Mouse (Mus musculus): Measurements from ENCODE around the gene Cd300lg. TPM values are rescaled to one million over a fixed set of nuclear protein-coding genes. Genes with fewer than 3 reads are reported as not detected.

Cd300lg gene
- total RNA-seq, 4 experiments from 2014 or later = 0.15 to 0.18 (median 0.17) TPM; not detected in 1

- DNase-seq (ENCODE audit: low spot score in 2 of 2) = peak; percentile 56 to 70
These were observed 47.9 kb downstream of the Cd300lg start for GRCm38 (mm10) chr11:102089088-102089808.

- no peak for DNase-seq (ENCODE audit: low spot score in 2 of 2)
These were observed 54.4 kb downstream of the Cd300lg start for GRCm38 (mm10) chr11:102095676-102096075.

- no peak for DNase-seq (ENCODE audit: low spot score in 2 of 2)
These were observed 55.1 kb downstream of the Cd300lg start for GRCm38 (mm10) chr11:102096446-102096845.

- DNase-seq (ENCODE audit: low spot score in 2 of 2) = peak; percentile 47 to 64
These were observed 55.6 kb downstream of the Cd300lg start for GRCm38 (mm10) chr11:102096887-102097391.

GRCm38 (mm10) chr11:102101219-102101618 lies 59.9 kb downstream of the Cd300lg start, which contains the start of gene Ppy:
TSS of gene Ppy (minus strand) at chr11:102101319.
- no peak for DNase-seq (ENCODE audit: low spot score in 2 of 2)

- DNase-seq (ENCODE audit: low spot score in 2 of 2) = no peak
These were observed 61.4 kb downstream of the Cd300lg start for GRCm38 (mm10) chr11:102102485-102103258.

Other genes starting within 250 kb of the Cd300lg start
- under 1 TPM; 0.26 to 0.74 (median 0.54) TPM for gene Meox1, start 147.1 kb upstream of the Cd300lg start, total RNA-seq (2022)
- gene Sost, start 74.5 kb upstream of the Cd300lg start, total RNA-seq (2022) = under 1 TPM in 1 of 4 experiments, not detected in 3; 0.19 TPM
- gene Cfap97d1, start 57.2 kb upstream of the Cd300lg start, total RNA-seq (2022) = not detected
- 100 to 1,000 TPM; 194 to 239 (median 216) TPM for gene Dusp3, start 54.5 kb upstream of the Cd300lg start, total RNA-seq (2022)
- 10 to 100 TPM; 73.8 to 85.2 (median 77.1) TPM for gene Mpp3, start 13.0 kb upstream of the Cd300lg start, total RNA-seq (2022)
- gene Mpp2, start 47.0 kb downstream of the Cd300lg start, total RNA-seq (2022) = 100 to 1,000 TPM; 126 to 142 (median 135) TPM
- gene Ppy, start 59.8 kb downstream of the Cd300lg start, total RNA-seq (2022) = not detected
- gene Pyy, start 66.3 kb downstream of the Cd300lg start, total RNA-seq (2022) = not detected
- under 1 TPM in 1 of 4 experiments, not detected in 3; 0.18 TPM for gene Nags, start 104.0 kb downstream of the Cd300lg start, total RNA-seq (2022)
- gene Tmem101, start 114.9 kb downstream of the Cd300lg start, total RNA-seq (2022) = 10 to 100 TPM; 19.4 to 27.6 (median 20.2) TPM
- 10 to 100 TPM; 52.8 to 55.3 (median 53.9) TPM for gene Lsm12, start 143.8 kb downstream of the Cd300lg start, total RNA-seq (2022)
- 10 to 100 TPM; 65.4 to 78.4 (median 75.2) TPM for gene G6pc3, start 148.1 kb downstream of the Cd300lg start, total RNA-seq (2022)
- 100 to 1,000 TPM; 245 to 275 (median 254) TPM for gene Hdac5, start 188.7 kb downstream of the Cd300lg start, total RNA-seq (2022)
- 1 to 10 TPM in 3 of 4 experiments, under 1 TPM in 1; 0.76 to 1.6 (median 1.4) TPM for gene BC030867, start 207.4 kb downstream of the Cd300lg start, total RNA-seq (2022)
- gene Asb16, start 227.2 kb downstream of the Cd300lg start, total RNA-seq (2022) = 1 to 10 TPM; 2.8 to 3.7 (median 3.3) TPM
- 10 to 100 TPM; 62.1 to 70.6 (median 65.6) TPM for gene Tmub2, start 243.4 kb downstream of the Cd300lg start, total RNA-seq (2022)

Data from left cerebral cortex, adult 8-10 months (tissue).